Mouse (Mus musculus) left cerebral cortex, adult 11 months (tissue): ENCODE measurements at regions not wholly inside any gene's neighbourhood (a gene's known extent, or its start where the extent isn't known, plus 50 kb on each side); places are given as distances from the start of the nearest gene placed in this dataset.

Experiments used
- DNase-seq: peaks from one replicate; pipeline ENCODE4 v3.0.0; 2022; ENCODE audit warnings: low spot score

DNA sequence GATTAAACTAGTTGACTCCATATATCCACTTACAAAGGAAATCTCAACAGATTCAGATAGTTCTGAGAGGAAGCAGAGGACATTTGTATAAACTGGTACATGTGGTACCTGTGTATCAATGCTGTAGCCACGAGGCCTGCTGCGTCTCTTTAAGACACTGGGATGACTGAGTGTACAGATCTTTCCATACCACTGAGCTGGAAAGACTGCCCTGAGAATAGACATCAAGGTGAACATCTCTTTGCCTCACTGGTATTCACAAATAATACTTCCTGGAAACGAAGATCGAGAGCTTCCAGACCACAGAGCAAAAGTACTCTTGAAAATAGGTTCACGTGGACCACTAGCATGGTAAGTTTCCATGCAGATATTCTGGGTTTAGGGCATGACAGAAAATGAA lies 183.6 kb upstream of the Marcks start:
- DNase-seq = no peak

DNA sequence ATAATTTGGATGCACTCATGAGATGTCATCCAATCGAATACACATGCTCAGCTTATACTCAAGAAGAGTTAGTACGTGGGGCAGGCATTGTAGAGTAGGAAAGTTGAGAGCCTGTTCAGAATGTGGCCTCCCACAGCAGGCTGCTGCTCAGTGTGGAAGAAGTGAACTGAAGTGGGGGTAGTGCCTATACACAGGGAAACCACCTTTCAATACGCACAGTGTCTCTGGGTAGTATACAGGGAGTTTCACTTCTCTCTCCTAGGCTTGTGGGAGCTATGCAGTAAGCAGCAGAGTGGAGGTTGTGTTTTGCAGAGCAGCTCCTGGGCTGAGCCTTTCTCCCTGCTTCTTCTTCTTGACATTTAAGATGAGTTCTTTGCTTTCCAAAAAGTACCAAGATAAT lies 182.5 kb upstream of the Marcks start:
- DNase-seq = no peak

DNA sequence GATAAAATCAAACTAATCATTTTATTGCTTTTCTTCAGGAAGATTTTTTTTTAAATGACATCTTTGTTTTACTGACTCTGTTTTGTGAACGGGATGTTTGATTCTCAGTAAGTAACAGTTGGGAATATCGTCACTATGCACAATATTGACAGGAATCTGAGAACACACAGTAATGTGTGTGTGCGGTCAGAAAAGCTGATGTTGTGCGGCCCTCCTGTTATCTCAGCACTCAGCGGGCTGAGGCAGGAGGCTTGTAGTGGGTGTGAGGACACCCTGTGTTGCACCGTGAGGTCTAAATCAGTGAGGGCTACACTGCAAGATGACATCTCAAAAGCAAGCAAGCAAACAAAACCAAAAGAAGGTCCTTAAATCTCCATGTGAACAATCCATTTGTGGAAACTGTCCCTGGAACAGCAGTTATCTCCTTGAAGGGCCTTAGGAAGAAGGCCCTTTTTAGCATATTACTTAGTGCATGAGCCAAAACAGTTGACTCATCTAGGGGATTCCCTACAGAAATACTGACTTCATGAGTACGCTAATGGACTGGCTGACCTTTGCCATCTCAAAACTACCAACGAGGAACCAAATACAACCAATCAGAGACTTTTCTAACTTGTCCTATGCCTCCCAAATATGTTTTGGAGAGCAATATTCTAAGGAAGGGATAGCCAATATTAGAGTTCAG lies 181.2 kb upstream of the Marcks start:
- DNase-seq = no peak

DNA sequence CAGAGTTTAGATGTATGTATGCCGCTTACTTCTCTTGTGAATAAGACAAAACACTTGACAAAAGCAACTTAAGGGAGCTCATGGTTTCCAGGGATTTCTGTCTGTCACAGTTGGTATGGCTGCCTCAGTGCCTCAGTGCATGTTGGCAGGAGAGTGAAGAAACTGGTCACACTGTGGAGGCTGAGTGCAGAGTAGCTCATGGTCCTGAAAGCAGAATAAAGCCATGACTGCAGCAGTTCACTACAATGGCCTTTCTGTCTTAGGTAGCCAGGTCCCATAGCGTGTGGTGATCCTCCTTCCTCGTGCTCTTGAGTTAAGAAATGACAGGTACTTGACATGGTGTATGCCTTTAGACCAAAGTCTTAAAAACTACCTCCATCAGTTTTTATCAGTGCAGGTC lies 178.0 kb upstream of the Marcks start:
- no peak for DNase-seq

DNA sequence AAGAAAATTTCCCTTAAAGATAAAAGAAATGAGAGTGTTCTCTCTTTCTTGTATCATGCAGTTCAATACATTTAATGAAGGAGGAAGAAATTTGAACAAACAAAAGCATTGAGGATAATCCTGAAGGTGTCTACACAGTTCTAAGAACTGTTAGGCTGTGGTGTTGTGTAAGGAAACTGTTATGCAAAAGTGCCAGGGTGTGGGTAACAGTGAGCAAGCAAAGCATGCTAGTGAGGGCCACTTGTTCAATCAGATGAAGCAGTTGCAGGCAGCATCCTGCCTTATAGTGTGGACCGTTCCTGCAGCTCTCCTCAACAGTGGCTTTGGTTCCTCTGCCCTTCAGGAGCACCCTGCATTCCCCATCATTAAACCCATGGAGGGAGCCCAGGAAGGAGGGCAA lies 177.1 kb upstream of the Marcks start:
- no peak for DNase-seq

GRCm38 (mm10) chr10:37314746-37315430 lies 176.2 kb upstream of the Marcks start:
- peak; percentile 41 for DNase-seq

GRCm38 (mm10) chr10:37313461-37313860 lies 174.7 kb upstream of the Marcks start:
- DNase-seq = no peak

DNA sequence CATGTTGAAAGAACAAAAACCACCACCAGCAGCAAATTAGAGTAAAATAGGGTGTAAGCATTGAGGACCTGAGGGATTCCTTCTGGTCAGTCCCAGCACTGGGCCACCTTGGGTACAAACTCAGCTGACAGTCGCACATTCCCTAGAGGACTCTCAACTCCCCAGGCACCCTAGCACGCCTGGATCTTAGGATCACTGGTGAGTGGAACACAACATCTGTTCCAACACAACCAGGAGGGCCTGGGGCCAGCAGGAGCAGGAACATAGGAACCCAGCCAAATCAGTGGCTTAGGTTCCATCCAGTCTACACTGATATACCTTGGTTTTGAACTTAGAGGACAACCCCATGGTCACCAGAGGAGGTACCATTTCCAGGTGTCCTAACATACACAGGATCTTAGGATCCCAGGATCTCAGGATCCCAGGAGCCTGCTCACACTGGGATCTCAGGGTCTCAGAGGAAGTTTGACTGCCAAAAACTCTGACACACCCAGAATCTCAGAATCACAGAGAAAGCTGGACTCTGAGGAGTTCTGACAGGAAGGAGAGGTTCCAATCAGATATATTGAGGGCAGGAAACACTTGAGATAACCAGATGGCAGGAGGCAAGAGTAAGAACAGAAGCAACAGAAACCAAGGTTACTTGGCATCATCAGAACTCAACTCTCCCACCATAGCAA lies 171.7 kb upstream of the Marcks start:
- DNase-seq = no peak

DNA sequence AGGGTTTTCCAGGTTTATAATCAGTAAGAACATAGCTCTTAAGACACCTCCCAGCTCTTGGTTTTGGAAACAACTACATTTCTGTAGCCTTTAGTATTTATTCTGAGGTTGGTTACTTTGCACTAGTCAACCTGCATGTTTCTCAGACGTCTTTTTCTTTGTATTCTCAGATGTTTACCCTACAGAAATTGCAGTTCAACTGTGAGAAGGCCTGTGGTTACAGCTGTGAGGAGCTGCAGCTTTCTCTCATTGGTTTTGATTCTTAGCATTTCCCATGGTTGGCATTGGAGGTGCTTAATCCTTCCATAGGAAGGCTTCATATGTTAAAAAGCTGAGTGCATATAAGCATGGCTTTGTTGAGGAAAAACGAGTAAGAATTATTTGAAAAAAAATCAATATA lies 165.9 kb upstream of the Marcks start:
- no peak for DNase-seq

GRCm38 (mm10) chr10:37300181-37300889 lies 161.6 kb upstream of the Marcks start:
- DNase-seq = no peak

DNA sequence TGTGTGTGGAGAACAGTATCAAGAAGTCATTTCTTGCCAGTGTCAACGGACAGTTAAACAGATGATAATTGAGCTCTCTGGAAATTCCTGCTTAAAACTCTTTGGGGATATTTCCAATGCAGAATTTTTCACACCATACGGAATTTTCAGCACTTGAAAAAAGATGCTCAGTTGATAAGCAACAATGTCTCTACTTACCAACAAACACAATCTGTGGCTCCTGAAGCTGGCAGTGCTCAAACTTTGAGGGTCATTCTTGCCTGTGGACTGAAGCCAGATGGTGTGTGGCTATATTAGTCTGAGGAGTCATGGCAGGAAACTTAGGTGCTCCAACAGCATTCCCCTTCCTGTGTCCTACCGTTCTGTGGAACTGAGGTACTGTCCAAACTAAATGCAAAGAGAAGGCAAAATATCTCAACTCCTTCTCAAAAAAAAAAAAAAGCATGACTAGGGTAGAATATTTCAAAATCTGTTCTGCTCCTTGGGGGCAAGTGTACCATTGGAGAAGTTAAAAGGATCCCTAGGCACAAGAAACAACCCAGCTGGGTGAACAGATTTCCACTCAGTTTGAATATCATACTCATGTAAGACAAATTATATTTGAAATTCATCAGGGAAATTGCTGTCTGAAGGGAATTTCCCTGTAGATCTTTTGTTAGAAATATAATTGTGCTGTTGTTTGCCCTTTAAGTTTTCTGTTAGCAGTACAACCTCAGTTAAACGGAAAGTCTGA lies 160.1 kb upstream of the Marcks start:
- no peak for DNase-seq

GRCm38 (mm10) chr10:37294231-37294630 lies 155.5 kb upstream of the Marcks start:
- DNase-seq = no peak

DNA sequence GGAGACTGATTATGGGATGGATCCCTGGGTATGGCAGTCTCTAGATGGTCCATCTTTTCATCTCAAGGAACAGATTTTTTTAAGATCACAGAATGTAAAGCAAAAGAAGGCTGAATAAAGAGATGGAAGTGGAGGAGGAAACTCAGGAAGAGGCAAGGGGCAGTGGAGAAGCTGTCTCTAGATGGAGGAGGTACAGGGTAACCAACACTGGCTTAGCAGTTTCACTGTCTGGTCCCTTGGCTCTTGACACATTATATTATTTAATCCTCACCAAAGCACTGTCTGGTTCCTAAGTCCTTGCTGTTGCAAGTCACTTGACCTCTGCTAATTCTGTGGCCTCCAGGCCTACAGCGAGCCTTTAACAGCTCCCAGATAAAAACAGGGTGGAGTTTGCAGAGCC lies 154.6 kb upstream of the Marcks start:
- no peak for DNase-seq

DNA sequence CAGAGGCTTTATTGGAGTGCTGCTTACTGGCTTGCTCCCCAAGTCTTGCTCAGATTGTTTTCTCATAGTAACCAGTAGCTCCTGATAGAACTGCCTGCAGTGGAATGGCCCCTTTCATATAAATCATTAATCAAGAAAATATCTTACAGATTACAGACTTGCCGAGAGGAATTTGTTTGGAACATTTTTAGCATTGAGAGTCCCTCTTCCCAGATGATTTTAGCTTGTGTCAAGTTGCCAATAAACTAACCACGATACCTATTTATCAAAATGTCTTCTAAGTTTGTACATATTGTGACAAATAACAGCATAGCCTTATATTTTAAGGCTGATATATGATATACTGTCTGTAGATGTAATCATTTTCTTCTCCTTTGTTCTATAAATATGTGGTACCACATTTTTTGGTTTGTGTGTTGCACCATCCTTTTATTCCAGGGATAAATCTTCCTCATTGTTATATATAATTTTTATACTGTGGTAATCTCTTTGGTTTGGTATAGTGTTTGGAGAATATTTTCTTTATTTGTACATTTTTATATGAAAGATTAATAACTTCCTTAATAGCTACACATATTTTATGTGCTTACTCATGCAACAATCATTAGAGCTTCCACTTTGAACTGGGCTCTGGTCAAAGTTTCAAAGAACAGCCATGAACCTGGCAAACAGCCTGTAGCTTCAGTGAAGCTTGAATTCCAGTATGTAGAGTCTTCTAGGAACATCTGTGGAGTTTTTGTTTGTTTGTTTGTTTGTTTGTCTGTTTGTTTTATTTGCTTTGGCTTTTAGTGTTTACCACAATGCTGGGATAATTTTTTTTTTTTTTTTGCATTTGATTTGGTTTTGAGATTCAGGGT lies 153.1 kb upstream of the Marcks start:
- no peak for DNase-seq

- no peak for DNase-seq
These were observed 151.4 kb upstream of the Marcks start for GRCm38 (mm10) chr10:37289964-37290704.

GRCm38 (mm10) chr10:37286305-37286704 lies 147.6 kb upstream of the Marcks start:
- no peak for DNase-seq

- no peak for DNase-seq
These were observed 144.2 kb upstream of the Marcks start for GRCm38 (mm10) chr10:37282951-37283350.

- no peak for DNase-seq
These were observed 142.1 kb upstream of the Marcks start for GRCm38 (mm10) chr10:37280823-37281222.

GRCm38 (mm10) chr10:37280150-37280820 lies 141.6 kb upstream of the Marcks start:
- DNase-seq = no peak

DNA sequence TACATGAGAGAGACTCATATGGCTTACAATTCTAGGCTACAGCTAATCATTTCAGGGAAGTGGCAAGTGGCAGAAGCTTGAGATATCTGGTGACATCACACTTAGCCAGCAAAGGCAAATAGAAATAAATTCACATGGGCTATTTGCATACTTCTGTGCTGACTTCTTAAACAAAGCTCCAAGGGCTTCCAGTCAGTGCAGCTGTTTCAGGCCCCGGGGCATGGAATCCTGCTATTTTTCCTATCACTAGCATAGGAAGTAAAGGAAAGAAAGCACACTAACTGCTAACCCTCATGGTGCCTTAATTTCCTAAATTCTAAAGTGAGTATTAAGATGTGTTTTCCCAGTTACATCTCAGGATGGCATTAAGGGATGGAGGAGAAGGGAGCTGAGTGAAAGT lies 140.6 kb upstream of the Marcks start:
- no peak for DNase-seq
